Mouse (Mus musculus) brain, embryonic 14.5 days (tissue): ENCODE measurements around the gene Sapcd2. TPM values are rescaled to one million over a fixed set of nuclear protein-coding genes. Genes with fewer than 3 reads are reported as not detected.

Experiments used
- DNase-seq: peaks from one replicate; pipeline ENCODE4 v3.0.0-alpha.2; 2011; ENCODE audit warnings: low read depth
- CTCF ChIP-seq: fragments of 200-500 bp; IDR thresholded peaks from 2 replicates; pipeline ENCODE4 v1.5.1; 2012; ENCODE audit warnings: inconsistent platforms, mild to moderate bottlenecking, moderate library complexity, borderline replicate concordance; ENCODE audit not compliant: insufficient read depth, insufficient read length; ENCODE audit errors: extremely low read depth
- POLR2A ChIP-seq: fragments of 200-500 bp; IDR thresholded peaks from 2 replicates; pipeline ENCODE4 v1.6.1; 2012; ENCODE audit warnings: mild to moderate bottlenecking, inconsistent platforms, borderline replicate concordance; ENCODE audit not compliant: poor library complexity, insufficient read depth, insufficient read length, severe bottlenecking; ENCODE audit errors: extremely low read depth
- polyA plus RNA-seq: library from polyadenylated mRNA; depleted of rRNA; stranded (reverse); fragments of >200 nt; gene quantifications from 2 replicates; pipeline ENCODE4 v1.2.3, GENCODE M21; 2012; rRNA removed

Gene Sapcd2
- 20.1 and 48.8 TPM in 2 replicates for polyA plus RNA-seq

DNA sequence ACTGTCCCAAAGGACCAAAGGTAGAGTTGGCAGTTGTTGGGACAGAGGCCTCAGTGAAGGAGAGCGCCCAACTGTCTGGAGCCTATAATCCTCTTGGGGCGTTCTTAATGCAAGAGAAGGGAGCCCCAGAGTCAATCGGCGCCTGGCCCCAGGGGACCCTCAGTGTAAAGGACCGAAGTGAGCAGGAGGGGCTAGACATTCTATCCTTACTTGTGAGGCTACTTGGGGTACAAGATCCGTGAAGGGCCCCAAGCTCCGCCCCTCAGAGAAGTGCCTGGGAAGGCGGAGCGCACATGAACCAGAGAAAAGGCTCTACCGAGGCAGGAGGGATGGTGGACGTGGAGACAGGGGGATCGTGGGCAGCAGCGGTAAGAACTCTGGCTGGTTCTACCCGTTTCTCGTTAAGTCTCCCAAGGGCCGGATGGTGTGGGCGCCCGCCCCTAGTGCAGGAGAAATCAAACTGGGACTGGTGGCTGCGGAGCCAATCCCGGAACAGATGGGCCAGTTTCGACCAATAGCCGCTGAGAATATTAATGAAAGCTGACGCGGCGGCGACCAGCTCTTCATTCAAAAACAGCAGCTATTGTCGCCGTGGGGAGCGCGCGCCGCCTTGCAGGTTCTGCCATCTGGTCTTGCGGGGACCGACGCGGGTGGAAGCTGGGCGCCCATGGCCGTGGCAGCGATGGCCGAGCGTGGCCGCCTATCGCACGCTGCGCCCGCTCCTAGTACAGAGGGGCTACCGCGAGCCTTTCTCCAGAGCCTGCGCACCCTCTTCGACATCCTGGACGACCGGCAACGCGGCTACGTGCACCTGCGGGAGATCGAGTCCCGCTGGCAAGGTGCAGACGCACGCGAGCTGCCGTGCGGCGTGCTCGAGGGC is at the start of gene Sapcd2:
Gene Sapcd2 (plus strand): TSS at position 558 of the 880 bp plus-strand sequence.
- DNase-seq = peak; percentile 97
- TF ChIP-seq POLR2A = 0 out of 2 replicates have a peak, but pooled peaks have one; percentile 11
- no peak for TF ChIP-seq CTCF

DNA sequence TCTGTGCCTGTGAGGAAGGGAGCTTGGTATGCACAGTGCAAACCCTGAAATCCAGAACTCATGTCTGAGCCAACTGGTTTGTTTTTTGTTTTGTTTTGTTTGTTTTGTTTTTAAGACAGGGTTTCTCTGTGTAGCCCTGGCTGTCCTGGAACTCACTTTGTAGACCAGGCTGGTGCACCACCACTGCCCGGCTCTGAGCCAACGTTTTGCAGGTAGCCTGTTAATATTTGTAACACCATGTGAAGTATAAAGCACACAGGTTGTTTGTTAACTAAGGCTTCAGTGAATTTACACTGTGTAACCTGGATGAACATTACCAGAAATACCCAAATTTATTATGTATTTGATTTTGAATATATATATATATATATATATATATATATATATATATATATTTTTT is 46.1 kb upstream of the Sapcd2 start:
- TF ChIP-seq CTCF (no peak), POLR2A (no peak)

DNA sequence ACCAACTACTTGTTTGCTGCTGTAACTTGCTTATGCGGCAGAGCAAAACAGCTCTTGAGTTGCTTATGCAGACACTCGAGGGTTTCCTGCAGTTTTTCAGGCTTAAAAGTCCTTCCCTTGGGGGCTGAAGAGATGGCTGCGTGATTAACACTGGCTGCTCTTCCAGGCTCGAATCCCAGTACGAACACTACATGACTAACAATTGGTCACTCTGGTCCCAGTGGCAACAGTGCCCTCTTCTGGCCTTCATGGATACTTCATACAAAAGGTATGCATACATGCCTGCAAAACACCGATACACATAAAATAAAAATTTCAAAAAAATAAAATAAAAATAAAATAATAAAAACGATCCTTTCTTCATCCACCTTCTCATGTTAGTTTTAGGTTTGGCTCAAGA is 43.7 kb upstream of the Sapcd2 start:
- DNase-seq = peak; percentile 63
- TF ChIP-seq CTCF (peak; percentile 60), POLR2A (no peak)

More for the DNA sequence above, 46.1 kb upstream of the Sapcd2 start:
- DNase-seq = no peak

DNA sequence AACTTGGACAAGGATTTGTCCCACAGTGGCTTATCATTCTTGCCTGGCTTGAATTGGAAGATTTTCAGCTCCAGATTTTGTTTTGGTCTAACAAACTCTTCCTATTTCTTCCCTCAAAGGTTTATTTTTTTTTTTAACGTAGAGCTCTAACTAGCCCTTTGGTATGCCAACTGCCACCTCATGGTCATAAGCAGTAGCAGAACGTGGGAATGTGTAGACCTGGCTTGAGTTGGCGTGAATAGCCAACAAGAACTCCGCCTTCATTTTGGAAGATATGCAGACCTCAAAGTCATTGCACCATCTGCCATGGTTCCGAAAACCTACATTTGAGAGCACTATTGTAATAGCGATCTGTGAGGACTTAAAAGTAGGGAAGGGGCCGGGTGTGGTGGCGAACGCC is 40.7 kb upstream of the Sapcd2 start:
- peak; percentile 5 for DNase-seq
- no peak for TF ChIP-seq CTCF
- TF ChIP-seq POLR2A = no peak

DNA sequence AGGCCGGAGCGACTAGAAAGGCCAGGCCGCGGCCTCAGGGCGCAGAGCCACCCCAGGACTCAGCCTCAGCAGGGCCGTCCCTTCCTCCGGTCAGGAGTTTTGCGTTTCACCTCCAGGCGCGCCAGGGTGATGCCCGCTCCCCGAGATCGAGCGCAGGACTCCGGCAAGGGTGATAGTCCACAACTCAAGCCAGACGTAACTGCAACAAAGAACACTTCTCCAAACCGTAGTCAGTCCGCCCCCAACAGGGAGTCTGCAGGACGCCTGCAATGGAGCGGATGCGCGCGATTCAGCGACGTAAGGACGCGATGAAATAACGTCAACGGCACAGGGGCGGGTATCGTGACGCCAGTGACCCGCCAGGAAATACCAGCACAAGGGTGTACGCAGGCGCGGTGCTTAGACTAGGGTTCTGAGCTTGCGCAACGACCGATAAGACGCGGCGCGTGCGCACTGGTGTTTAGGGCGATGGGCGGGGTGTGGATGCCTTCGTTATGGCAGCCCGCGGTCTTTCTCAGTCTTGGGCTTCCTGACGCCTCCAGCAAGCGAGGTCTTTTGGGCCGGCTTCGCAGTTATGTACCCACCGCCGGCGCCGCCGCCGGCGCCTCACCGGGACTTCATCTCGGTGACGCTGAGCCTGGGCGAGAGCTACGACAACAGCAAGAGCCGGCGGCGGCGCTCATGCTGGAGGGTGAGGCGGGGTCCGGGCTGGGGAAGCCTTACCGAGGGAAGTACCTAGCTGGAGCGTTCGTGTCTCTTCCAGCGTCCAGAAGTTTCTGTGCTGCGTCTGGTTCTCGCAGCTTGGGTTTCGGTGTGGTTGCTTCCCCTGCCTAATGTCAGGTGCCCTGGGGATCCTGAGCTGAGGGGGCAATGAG is 39.6 kb upstream of the Sapcd2 start, which contains the start of gene Man1b1:
Gene Man1b1 (plus strand): TSS at position 53 of the 875 bp plus-strand sequence.
- TF ChIP-seq POLR2A (peak; percentile 74; the same call in 1 of the 2 replicates), CTCF (0 out of 2 replicates have a peak, but pooled peaks have one; percentile 25)

DNA sequence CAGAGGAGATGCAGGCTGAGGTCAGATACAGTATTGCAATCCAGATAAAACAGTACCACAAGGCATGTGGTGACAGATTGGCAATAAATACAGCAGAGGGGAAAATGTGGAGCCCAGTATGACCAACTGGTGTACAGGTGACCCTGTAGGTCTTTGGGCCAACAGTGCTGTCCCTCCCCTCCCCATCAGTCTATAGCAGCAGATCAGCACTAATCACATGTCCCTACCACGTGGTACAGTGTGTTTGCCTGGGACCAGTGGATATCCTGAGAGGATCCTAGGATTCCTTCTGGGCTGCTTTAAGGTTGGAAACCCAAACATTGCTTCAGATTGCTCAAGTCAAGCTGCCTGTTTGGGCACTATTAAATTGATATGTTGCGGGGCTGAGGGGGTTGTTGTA is 38.6 kb upstream of the Sapcd2 start:
- TF ChIP-seq CTCF (no peak), POLR2A (no peak)
- no peak for DNase-seq

More for the DNA sequence above, 39.6 kb upstream of the Sapcd2 start, which contains the start of gene Man1b1:
- peak; percentile 100 for DNase-seq

DNA sequence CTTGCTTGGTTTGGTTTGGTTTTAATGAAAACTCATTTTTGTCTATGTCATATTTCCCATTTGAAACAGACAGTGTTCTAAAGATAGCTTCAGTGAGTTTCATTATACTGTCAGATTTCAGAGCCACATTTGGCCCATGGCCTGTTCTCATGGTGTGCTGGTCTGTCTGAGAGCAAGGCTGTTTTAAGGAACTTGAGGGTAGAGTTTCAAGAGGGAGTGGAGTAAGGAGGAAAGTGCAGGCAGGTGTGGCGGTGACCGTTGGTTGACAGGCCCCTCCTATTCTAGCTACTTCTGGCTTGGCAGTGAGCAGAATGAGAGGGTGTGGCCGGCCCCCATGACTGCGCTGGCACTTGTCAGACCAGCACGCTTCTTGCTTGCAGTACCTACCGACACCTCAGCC is 33.8 kb upstream of the Sapcd2 start:
- TF ChIP-seq POLR2A (no peak), CTCF (no peak)
- DNase-seq = no peak

DNA sequence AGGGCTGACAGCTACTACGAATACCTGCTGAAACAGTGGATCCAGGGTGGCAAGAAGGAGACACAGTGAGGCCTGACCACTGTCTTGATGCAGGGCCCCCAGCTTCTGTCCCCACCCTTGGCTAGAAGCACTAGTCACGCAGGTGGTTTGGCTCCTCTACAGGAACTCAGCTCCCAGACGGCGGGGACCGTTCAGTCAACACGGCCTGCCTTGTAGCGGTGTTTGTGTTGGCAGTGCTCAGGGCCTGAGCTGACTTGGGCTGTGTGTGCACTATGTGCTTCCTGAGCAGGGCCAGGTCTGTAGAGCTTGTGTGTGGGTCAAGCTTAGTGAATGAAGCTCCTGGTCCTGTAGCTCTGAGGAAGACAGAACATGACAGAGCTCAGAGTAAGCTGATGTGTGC is 24.0 kb upstream of the Sapcd2 start:
- TF ChIP-seq CTCF (no peak), POLR2A (no peak)
- DNase-seq = no peak

DNA sequence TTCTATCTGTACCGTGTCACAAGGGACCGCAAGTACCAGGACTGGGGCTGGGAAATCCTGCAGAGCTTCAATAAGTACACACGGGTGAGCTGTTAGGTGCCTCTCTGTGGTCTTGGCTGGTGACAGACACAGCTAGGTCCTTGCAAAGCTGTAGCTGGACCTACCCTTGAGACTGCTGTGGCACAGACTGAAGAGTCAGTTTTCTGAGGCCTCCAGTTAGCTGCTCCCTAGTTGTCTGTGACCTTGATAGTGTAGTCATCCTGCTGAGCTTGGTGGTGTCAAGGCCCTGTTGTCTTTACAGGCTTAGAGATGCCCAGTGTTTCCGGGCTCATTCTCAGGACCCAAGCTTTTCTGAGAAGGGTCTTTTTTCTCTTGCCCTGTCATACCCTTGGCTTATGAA is 22.6 kb upstream of the Sapcd2 start:
- DNase-seq = no peak
- TF ChIP-seq CTCF (no peak), POLR2A (no peak)

DNA sequence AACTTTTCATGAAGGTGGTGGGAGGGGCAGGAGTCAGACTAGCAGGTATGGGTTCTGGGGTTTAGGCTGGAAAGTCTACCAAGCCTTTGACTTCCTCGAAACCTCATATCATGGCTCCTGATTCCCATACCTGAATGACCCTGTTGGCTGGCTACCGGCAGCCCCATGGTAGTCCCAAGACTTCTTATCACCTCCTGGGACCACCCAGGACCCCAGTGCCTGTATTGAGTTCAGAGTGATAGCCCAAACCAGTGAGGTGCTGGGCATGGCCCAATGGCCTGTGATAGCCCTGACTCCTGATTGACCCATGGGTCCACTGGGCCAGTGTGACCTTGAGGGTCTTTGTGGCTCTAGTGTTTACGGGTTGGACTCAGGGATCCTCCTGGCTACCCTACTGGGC is 21.4 kb upstream of the Sapcd2 start:
- no peak for TF ChIP-seq CTCF
- no peak for TF ChIP-seq POLR2A
- DNase-seq = no peak

DNA sequence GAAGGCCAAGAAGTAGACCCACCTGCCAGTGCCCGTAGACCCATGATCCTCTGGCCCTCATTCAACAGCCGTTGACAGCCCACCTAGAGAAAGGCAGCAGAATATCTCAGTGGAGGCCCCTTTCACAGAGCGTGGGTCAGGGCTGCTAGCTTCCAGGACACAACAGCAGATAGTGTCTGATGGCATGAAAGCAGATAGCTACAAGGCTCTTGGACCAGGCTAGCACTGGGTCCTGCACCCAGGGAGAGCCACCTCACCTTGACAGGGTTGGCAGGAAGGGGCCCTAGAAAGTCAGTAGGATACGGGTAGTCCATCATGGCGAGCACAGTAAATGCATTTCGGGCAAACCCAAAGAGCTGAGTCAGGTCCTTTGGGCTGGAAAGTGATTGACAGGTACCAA is 17.9 kb upstream of the Sapcd2 start:
- TF ChIP-seq CTCF (no peak), POLR2A (no peak)
- DNase-seq = no peak
